Mouse (Mus musculus) G1E (cell line): ENCODE data around the gene H2afy. TPM values are rescaled to one million over a fixed set of nuclear protein-coding genes. Genes with fewer than 3 reads are reported as not detected.
A peak's percentile ranks its signal among the peaks of the same experiment; 100 is the strongest.

Experiments
- ATAC-seq: 2 replicates; pipeline ENCODE4 v1.8.0; 2016; ENCODE audit warnings: mild to moderate bottlenecking; ENCODE audit not compliant: insufficient number of reproducible peaks, poor library complexity, low FRiP score, severe bottlenecking; ENCODE audit errors: extremely low read depth
- DNase-seq: peaks from one replicate; pipeline ENCODE4 v3.0.0; 2012; ENCODE audit warnings: low spot score
- H3K27me3 ChIP-seq: 2 replicates; pipeline ENCODE4 v1.6.1; 2012; ENCODE audit warnings: mild to moderate bottlenecking, low read length, inconsistent platforms; ENCODE audit not compliant: insufficient read depth
- H3K36me3 ChIP-seq: replicated peaks from 2 replicates; pipeline ENCODE3; 2012; ENCODE audit warnings: mild to moderate bottlenecking, inconsistent platforms
- H3K4me1 ChIP-seq: 2 replicates; pipeline ENCODE4 v1.6.1; 2012; ENCODE audit warnings: low read depth, low read length, inconsistent platforms, mixed read lengths; ENCODE audit not compliant: insufficient read depth
- H3K4me3 ChIP-seq: 2 replicates; pipeline ENCODE4 v1.5.1; 2012; ENCODE audit warnings: low read depth, mild to moderate bottlenecking, inconsistent platforms, low read length, moderate library complexity, mixed read lengths
- H3K9me3 ChIP-seq: replicated peaks from 2 replicates; pipeline ENCODE4 v1.6.1; 2012; ENCODE audit warnings: inconsistent platforms
- CTCF ChIP-seq: IDR thresholded peaks from 2 replicates; pipeline ENCODE4 v1.5.1; 2012; ENCODE audit warnings: low read depth, low read length, inconsistent platforms, mixed read lengths
- GATA1 ChIP-seq: IDR thresholded peaks from 2 replicates; pipeline ENCODE4 v1.6.1; 2012; ENCODE audit warnings: borderline replicate concordance, low read length, inconsistent platforms, mixed read lengths
- GATA2 ChIP-seq: IDR thresholded peaks from 2 replicates; pipeline ENCODE4 v1.6.1; 2012; ENCODE audit warnings: low read depth, low read length, inconsistent platforms, borderline replicate concordance
- POLR2AphosphoS5 ChIP-seq: IDR thresholded peaks from 2 replicates; pipeline ENCODE4 v1.6.1; 2012; ENCODE audit warnings: low read depth, low read length, inconsistent platforms; ENCODE audit not compliant: insufficient replicate concordance
- TAL1 ChIP-seq: conservative IDR thresholded peaks from 2 replicates; pipeline ENCODE4 v1.6.1; 2012; ENCODE audit warnings: low read depth, low read length, inconsistent platforms, mixed read lengths
- polyA plus RNA-seq: library from polyadenylated mRNA; stranded (reverse); fragments of >175 nt; gene quantifications from 2 replicates; pipeline ENCODE4 v1.2.3, GENCODE M21; 2012
- total RNA-seq, 2 experiments: library from RNA; stranded (forward) in 1 of 2; stranded (reverse) in 1 of 2; fragments of 200-1000 nt in 1 of 2; fragments of >200 nt in 1 of 2; fragmentation: Nextera tagmentation in 1 of 2; gene quantifications; 2 replicates each; pipeline ENCODE4 v1.2.3; 2014 to 2017

H2afy gene
- total and polyA plus RNA-seq, 3 experiments = 189 to 503 (median 198) TPM

- DNase-seq = no peak
- no peak for TF ChIP-seq POLR2AphosphoS5
- TF ChIP-seq GATA1 = no peak
- no peak for TF ChIP-seq CTCF
- no peak for TF ChIP-seq TAL1
- no peak for TF ChIP-seq GATA2
- H3K4me3 ChIP-seq = no peak overlapping the region
- no peaks in the 10 kb centered on the region for H3K36me3 ChIP-seq
- no peak for ATAC-seq
- no peaks in the 10 kb centered on the region for H3K9me3 ChIP-seq
- peaks cover 11% of the 10 kb centered on the region for H3K27me3 ChIP-seq
- H3K4me1 ChIP-seq = no peaks in the 10 kb centered on the region
Observed at GRCm38 (mm10) chr13:56172901-56173545, 36.9 kb upstream of the H2afy start.

- DNase-seq (no peak), ATAC-seq (no peak)
- Histone ChIP-seq H3K9me3 (no peaks in the 10 kb centered on the region), H3K36me3 (no peaks in the 10 kb centered on the region), H3K4me3 (no peak overlapping the region), H3K4me1 (no peaks in the 10 kb centered on the region), H3K27me3 (peaks cover 11% of the 10 kb centered on the region)
- TF ChIP-seq GATA2 = no peak
- no peak for TF ChIP-seq TAL1
- TF ChIP-seq CTCF = no peak
- TF ChIP-seq POLR2AphosphoS5 = no peak
Observed at GRCm38 (mm10) chr13:56172106-56172505, 35.9 kb upstream of the H2afy start.

GRCm38 (mm10) chr13:56168403-56168781 lies 32.2 kb upstream of the H2afy start:
- Histone ChIP-seq H3K9me3 (no peaks in the 10 kb centered on the region), H3K27me3 (peaks cover 16% of the 10 kb centered on the region), H3K36me3 (no peaks in the 10 kb centered on the region), H3K4me3 (no peak overlapping the region), H3K4me1 (no peaks in the 10 kb centered on the region)
- TF ChIP-seq TAL1 = no peak
- TF ChIP-seq CTCF = no peak
- TF ChIP-seq GATA2 = no peak
- TF ChIP-seq GATA1 = no peak
- no peak for TF ChIP-seq POLR2AphosphoS5
- ATAC-seq = no peak
- DNase-seq = no peak

- TF ChIP-seq CTCF = peak; percentile 43
- no peak for TF ChIP-seq TAL1
- DNase-seq (no peak), ATAC-seq (peak; percentile 28; the same call in 1 of the 2 replicates)
- H3K9me3 ChIP-seq = no peaks in the 10 kb centered on the region
- peaks cover 14% of the 10 kb centered on the region for H3K27me3 ChIP-seq
- H3K4me1 ChIP-seq = no peaks in the 10 kb centered on the region
- H3K4me3 ChIP-seq = no peak overlapping the region
- H3K36me3 ChIP-seq = no peaks in the 10 kb centered on the region
Observed at GRCm38 (mm10) chr13:56167446-56168402, 31.6 kb upstream of the H2afy start.

GRCm38 (mm10) chr13:56165561-56165960 lies 29.4 kb upstream of the H2afy start:
- TF ChIP-seq GATA2 = no peak
- no peak for TF ChIP-seq GATA1
- Histone ChIP-seq H3K4me1 (no peaks in the 10 kb centered on the region), H3K9me3 (no peaks in the 10 kb centered on the region), H3K4me3 (no peak overlapping the region), H3K27me3 (peaks cover 20% of the 10 kb centered on the region), H3K36me3 (no peaks in the 10 kb centered on the region)
- DNase-seq (no peak), ATAC-seq (no peak)

- Histone ChIP-seq H3K36me3 (no peaks in the 10 kb centered on the region), H3K4me3 (no peak overlapping the region), H3K27me3 (peaks cover 27% of the 10 kb centered on the region), H3K4me1 (no peaks in the 10 kb centered on the region), H3K9me3 (no peaks in the 10 kb centered on the region)
- no peak for DNase-seq
- no peak for ATAC-seq
- TF ChIP-seq GATA2 = no peak
- TF ChIP-seq GATA1 = no peak
- no peak for TF ChIP-seq POLR2AphosphoS5
- TF ChIP-seq CTCF = no peak
- TF ChIP-seq TAL1 = no peak
Observed at GRCm38 (mm10) chr13:56164372-56164771, 28.2 kb upstream of the H2afy start.
